Mouse (Mus musculus) mesoderm, embryonic 11.5 days (tissue): ENCODE measurements around the gene Lum.

Experiments
- DNase-seq: peaks from one replicate; pipeline ENCODE4 v3.0.0-alpha.2; 2012; ENCODE audit warnings: low read depth, low spot score

Gene Lum

DNA sequence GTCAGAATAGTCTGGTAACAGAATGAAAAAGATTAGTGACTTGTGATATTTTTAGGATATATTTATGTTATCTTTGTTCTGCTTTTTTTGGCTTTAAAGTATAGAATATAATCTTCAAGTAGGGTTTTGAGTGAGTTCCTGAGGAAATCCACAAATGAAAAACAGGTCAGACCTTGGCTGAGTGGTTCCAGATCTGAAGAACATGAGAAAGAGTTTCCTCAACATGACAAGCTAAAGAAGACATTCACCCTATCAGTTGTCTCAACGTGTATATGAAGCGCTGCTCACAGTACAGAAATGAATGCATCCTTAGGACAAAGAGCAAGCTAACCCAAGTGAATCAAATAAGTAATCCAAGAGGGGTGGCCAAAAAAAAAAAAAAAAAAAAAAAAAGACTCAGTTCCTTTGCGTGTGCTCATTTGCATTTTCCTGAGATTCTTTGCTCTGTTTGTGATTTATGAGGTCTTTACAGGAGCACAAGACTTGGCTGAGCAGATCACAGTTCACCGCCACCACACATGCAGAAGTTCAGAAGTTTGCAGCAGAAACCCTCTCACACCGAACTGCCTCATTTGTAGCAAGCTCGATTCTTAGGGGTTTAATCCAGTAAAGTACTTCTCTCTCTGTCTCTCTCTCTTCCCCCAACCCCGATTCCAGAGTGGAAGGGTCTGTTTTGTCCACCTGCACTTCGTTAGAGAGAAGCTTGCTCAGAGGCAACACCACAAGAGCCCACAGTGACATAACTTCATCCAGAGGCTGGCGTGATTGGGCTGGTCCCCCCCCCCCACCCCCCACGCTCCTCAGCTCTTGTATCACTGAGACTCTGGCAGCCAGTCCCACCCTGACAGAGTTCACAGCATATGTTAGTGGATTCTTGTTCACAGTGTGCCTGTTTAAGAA, at the start of gene Lum:
Gene Lum, plus strand, starts transcription at position 172 of the 900 bp plus-strand sequence.
- DNase-seq = peak; percentile 42

GRCm38 (mm10) chr10:97523366-97523765, 41.6 kb upstream of the Lum start:
- DNase-seq = no peak

GRCm38 (mm10) chr10:97535697-97536096, 29.2 kb upstream of the Lum start:
- no peak for DNase-seq

DNA sequence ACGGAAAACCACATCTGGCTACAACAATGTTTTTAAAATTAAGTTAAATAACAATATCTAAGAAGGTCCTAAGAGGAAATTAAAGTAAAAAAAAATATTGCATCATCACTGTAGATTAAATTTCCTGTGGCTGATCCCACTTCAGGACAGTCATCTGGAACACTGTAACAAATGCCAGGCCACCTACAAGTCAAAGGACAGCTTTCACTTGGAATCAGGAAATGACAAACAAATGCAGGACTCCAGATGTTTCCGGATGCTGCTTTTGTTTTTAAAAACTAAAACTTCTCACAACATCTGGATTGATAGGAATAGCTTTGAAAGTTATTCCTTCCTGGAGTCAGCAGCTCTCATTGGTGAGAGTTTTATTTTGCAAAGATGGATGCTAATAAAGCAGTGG, 28.0 kb upstream of the Lum start:
- DNase-seq = no peak

DNA sequence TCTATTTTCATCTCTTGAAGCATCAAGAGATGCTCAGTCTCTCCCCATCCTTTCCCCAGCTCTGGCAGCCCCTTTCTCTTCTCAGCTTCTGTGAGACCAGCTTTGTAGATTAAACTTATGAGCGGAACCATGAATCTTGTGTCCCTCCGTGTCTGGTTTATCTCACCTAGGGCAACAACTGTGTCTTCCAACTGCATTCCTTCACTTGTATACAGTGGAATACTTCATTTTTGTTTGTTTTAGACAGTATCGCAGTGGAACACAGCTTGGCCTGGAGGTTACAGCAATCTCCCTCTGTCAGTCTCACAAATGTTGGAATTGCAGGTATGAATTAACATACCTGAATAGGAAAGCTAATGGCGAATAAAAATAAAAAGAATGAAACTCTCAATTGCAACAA, 26.7 kb upstream of the Lum start:
- no peak for DNase-seq

DNA sequence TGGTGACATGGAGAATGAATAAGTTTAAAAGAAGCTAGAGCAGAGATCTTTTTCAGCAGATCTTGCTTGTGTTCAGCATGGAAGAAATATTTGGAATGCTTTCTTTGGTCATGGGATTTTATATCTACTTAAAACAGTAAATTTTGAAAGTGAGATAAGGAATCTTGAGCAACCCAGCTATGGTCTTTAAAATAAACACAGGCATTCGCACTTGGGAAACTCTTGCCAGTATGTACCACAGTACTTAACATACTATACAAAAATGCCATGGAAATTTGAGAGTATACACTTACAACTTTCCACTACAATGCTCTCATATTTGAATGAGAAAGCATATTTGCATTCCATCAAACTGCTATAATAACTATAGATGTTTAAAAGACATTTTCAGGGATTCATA, 17.2 kb upstream of the Lum start:
- no peak for DNase-seq

DNA sequence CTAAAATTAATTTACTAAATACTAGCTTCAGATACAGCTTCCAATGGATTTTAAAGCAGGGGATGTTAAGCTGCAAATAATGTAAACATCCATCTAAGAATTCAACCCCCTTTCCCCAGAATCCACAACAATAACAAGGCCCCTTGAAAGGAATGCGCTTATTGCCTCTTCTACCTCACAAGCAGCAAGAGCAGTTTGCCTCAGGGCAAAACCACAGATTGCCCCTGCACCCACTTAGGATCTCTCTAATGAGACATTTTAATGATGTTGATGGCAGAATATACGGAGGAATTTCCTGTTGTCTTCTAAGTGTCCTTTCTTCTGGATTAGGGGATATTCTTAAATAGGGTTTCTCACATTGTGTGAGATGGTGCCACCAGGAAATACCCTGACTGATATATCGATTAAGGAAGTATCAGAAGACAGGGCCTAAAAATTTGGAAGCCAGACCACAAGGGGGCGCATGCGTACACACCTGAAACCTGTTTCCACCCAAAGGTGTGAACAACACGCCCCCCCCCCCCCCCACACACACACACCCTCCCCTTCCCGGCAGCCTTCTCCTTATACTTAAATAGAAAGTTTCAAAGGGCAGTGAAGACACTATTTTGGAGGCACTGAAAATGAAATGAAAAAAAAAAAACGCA, 2.7 kb downstream of the Lum start:
- peak; percentile 17 for DNase-seq

DNA sequence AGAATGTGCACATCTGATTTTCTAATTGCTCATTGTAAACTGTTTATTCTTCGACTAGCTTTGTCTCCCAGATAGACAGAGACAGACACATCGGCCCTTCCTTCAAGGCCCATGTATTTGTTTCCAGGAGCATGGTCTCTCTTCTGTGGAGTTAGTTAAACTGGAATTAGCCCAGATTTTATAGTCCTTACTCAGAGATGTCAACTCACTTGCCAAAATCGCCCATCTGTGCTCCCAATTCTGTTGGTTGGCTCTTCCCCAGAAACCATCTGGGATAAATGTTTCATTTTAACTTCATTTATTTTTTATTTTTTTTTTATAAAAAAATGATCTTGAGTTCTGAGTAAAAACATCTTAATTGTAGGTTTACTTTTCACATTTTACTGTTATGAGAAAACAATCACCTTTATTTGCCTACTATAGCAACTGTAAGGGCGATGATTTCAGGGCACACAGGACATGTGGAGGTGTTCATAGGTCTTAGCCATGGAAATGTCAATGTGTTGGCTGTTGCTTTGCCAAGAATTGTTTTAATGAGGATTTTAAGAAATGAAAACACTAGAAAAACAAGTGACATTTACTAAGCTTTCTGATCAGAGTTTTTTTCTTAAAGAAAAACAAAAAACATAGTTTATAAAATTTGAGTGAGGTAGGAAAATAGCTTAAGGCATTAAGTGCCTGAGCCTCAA, 17.8 kb downstream of the Lum start:
- no peak for DNase-seq

- peak; percentile 6 for DNase-seq
Measured at GRCm38 (mm10) chr10:97584176-97584575, 19.2 kb downstream of the Lum start.

DNA sequence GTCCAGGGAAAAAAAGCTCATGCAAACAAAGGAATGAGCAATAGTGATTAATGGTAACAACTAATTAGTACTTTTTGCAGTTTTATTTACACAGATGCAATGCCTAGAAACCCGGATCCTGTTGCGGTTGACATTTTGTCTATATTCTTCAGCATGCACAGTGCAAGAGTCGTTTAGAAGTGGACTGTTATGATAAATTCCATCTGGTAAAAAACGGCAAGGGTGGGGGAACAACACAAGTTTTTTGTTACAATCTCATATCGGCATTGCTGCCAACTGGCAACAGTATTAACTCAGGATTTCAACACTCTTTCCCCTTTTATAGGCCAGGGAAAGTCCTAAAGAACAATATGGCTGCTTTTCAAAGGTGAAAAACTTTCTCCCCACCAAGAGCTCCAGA, 22.2 kb downstream of the Lum start:
- no peak for DNase-seq

DNA sequence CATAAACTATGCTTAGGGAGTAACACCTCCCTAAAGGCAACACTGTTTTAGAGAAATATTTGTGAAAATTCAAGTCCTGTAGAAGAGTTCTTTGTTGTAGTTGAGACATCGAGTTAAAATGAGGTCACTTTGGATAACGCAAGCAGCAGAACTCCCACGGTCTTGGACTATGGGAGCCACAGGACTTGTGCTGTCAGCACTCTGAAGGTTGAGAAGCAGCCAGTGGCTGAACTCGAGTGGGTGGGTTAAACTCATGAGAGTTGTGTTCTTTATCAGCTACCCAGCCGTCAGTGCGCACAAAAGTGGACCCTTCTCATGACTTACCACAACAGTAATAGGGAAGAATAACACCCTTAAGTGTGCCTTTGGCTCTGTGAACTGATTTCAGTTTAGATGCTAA, 24.6 kb downstream of the Lum start:
- DNase-seq = no peak

GRCm38 (mm10) chr10:97591036-97591435, 26.1 kb downstream of the Lum start:
- DNase-seq = no peak

DNA sequence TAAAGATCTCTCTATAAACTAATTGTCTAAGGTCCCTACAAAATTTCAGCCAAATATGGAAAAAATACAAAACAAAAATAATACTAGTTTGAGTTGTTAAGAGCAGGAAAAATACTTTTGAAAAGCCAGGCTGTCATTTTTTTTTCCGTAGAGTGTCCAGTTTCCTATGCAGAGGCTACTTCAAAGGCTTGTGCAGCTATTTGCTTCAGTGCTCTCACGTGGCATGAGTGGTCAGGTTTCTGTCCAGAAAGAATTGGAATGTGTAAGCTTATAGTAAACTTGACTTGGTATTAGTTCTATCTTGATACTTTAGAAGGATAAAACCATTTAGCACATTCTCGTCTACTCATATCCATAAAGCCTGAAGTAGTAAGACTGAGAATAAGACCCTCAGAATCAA, 26.8 kb downstream of the Lum start:
- DNase-seq = no peak

DNA sequence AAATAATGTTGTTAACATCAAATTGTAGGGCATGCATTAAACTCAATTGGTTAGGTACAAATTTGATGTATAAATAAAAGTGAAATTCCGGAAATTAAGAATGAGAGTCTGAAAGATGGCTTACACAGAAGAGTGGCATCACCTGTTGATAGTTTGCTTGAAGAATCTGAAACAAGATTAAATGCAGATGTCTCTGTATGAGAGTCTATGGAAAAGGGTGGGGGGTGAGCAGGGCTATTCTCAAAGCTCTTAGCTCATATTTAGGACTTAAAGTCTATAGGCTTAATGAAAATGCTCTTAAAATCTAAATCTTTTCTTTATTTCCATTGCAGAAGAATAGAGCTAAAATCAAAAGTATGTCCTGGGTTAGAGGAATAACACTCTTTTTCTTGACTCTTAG, 30.8 kb downstream of the Lum start:
- no peak for DNase-seq

DNA sequence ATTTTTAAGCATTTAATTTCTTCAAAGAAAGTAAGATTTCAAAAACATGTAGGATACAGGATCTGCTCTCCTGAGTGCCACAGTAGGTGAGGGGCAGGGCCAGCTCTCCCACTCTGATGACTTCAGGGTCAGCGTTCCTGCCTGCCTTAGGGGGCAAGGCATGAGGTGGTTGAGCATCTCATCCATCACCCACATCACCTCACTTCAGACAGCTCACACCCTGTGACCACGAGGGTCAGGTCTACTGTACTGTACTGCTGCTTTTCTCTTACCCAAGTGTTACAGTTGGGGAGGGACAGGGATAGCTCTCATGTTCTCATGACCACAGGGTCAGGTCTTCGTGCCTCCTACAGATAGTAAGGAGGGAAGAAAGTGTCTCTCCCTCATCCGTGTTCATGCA, 36.8 kb downstream of the Lum start:
- DNase-seq = no peak

DNA sequence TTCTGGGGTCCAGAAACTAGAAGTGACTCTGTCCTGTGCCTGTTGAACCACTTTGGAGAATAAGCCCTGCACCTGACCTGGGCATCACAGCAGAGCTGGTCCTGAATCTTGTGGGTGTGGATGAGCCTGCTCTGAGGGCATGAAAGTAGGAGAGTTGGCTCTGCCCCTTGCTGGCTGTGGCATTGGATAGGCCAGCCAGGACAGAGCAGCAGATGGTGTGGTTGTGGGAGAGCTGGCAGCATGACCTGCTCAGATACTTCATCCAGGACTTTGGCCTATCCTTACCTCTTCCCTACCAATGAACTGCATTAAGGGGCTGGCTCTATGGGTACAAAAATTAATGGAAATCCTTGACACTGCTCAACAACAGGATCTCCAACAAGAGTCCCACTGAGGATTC, 38.3 kb downstream of the Lum start:
- no peak for DNase-seq

GRCm38 (mm10) chr10:97606579-97606978, 41.7 kb downstream of the Lum start, which contains the start of gene Kera:
Gene Kera, plus strand, starts transcription at chr10:97606879.
- no peak for DNase-seq
